Mouse (Mus musculus) gastrocnemius, postnatal 25 days (tissue): ENCODE data around the gene Aqp6. TPM values are rescaled to one million over a fixed set of nuclear protein-coding genes. Genes with fewer than 3 reads are reported as not detected.
A peak's percentile ranks its signal among the peaks of the same experiment; 100 is the strongest.

ENCODE experiments used
- DNase-seq: peaks from one replicate; pipeline ENCODE4 v3.0.0; 2022
- long read RNA-seq, 2 experiments: library from polyadenylated mRNA; stranded (forward); transcript quantifications; one replicate each; pipeline ENCODE4 v2.0.0; 2021
- total RNA-seq, 2 experiments: library from RNA; stranded (reverse); gene quantifications; 1 replicate in 1 of 2; 2 replicates in 1 of 2; pipeline ENCODE4 v1.2.3; 2021

Aqp6 gene
- total RNA-seq = not detected
- long read RNA-seq, experiment 1 = 0 reads
- long read RNA-seq, experiment 2 = 0 reads

DNA sequence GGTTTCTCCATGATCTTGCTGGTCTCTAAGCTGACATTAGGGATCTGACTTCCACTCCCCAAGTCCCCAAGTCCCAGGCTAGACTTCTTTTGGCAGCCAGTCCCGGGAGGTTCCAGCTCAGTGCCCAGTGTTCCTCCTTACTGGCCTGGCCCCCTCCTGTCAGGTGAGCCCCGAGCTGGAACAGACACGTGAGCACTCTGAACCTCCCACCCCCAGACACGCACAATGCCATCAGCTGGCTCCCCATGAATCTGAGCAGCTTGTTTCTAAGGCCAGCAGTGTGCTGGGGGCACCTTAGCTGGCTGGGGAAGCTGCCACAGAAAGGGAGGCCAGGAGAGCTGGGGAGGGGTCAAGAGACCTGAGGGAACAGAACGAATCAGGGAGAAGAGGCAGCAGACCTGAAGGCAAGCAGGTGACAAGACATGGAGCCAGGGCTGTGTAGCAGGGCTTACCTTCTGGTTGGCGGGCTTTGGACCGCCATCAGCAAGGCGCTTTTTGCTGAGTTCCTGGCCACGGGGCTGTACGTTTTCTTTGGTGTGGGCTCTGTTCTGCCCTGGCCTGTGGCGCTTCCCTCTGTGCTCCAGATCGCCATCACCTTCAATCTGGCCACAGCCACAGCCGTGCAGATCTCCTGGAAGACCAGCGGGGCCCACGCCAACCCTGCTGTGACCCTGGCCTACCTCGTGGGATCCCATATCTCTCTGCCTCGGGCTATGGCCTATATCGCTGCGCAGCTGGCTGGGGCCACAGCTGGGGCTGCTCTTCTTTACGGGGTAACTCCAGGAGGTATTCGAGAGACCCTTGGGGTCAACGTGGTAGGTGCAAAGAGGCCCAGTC lies at the start of gene Aqp6:
Gene Aqp6 (plus strand): TSS at position 415 of the 837 bp plus-strand sequence.
- no peak for DNase-seq

DNA sequence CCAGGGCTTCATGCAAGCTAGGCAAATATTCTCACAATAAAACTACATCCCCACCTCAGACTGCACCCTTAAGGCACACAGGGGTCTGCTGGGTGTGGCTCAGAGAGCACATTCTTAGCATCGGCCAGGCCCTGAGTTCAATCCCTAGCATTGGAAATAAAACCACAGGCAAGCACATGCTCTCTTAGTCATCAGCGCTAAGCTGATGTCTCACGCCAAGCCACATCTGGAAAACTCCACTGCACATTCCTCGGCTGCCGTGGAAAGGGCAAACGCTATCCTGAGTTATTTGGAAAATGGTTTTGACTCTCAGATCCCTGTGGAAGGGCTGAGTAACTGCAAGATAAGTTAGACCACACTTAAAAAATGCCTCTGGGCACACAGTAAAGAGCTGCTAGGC lies 47.4 kb upstream of the Aqp6 start:
- no peak for DNase-seq

DNA sequence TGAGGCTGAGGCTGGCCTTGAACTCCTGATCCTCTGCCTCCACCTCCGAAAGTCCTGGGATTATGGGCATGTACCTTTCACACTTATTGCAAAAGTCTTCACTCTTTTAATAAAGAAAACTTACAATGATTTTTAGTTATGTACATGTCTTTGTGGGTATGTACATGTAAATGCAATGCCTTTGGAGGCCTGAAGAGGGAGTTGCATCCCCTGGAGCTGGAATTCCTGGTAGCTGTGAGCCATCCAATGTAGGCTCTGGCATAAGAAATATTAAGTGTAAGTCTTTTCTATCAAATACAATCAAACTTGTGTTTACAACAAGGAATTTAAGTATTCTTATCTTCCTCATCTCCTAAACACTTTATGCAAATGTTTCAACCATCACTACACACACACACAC lies 42.3 kb upstream of the Aqp6 start:
- no peak for DNase-seq

DNA sequence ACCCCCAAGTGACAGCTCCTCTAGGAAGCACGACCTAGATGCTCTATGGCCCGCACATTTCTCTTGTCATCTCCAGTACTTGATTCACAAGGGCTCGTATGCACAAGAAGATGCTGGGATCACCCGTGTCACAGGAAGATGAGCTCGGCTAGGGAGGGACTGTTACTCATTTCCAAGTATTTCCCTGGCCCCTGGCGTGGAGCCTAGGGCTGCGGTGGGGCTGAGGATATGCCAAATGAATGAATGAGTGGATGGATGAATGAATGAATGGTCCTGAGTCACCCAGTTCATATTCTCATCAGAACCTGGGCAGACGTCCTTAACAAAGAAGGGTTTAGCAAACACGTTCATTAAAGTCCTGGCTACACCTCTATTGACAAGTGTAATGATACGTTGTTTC lies 41.0 kb upstream of the Aqp6 start:
- DNase-seq = no peak

DNA sequence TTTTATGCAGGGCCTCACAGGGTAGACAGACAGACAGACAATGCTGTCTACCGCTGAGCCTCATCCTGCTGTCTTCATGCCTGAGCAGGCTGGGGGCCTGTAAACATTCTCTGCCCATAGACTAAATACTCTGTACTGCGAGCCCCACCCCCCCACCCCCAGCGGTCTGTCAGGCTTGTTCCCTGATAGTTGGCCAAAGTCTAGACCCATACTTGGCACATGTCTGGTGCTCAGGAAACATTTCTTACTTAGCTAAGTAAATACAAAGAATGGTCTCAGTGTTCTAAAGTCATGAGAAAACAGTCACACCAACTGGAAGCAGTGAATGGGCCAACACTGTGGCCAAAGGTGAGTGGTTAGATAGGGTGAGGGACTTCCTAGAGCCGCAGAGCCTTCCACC lies 33.8 kb upstream of the Aqp6 start:
- DNase-seq = no peak

DNA sequence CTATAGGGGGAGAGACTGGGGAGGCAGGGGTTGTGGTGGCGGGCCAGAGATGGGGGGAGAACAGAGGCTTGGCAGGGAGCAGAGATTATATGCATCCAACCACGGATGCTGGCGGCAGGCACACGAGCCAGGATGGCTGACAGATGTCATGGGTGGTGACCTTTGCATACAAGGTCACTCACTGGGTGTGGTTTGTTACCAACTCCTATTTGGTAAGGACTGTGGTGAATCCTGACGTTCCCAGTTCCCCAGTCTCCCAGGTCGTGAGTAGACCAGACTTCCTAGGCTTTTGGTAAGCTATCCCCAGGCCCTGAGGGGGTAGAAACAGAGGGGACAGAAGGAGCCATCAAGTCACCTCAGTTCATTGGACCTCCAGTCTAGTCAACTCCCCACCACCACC lies 32.5 kb upstream of the Aqp6 start:
- no peak for DNase-seq

DNA sequence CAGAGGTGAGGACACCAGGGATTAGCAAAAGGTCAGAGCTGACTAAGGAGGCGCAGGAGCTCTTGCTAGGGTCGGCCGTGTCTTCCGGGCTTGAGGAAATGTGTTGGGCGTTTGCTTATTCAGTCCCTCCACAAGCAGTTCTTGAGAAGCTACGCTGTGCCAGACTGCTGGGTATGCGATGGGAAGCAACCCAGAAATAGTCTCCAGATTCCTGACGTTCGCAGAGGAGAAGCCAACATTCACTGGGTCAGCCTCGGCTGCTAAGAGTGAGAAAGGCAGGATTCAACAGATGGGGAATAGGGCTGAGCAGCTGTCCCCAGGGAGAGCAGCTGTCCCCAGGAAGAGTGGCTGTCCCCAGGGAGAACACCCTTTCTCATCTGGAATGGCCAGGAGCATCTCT lies 32.1 kb upstream of the Aqp6 start:
- DNase-seq = no peak

DNA sequence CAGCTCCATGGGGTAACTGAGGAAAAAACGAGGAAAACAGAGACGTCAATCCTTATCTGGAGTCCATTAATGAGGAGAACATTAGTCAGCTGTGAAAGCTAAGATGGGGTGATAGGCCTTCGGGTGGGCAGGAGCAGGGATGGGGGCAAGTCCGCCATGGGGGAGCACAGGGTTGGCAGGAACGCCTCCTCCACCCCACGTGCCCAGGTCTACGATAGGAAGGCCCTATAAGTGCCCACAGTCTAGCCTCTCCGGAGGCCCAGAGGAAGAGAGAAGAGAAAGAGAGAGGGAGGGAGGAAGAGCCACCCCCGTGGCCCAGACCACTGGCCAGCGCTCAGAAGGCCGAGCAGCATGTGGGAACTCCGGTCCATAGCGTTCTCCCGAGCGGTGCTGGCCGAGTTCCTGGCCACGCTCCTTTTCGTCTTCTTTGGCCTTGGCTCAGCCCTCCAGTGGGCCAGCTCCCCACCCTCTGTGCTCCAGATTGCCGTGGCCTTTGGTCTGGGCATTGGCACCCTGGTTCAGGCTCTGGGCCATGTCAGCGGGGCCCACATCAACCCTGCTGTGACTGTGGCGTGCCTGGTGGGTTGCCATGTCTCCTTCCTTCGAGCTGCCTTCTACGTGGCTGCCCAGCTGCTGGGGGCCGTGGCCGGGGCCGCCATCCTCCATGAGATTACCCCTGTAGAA lies 22.3 kb upstream of the Aqp6 start, which contains the start of gene Aqp2:
Gene Aqp2 (plus strand): TSS at position 254 of the 684 bp plus-strand sequence.
- DNase-seq = no peak

DNA sequence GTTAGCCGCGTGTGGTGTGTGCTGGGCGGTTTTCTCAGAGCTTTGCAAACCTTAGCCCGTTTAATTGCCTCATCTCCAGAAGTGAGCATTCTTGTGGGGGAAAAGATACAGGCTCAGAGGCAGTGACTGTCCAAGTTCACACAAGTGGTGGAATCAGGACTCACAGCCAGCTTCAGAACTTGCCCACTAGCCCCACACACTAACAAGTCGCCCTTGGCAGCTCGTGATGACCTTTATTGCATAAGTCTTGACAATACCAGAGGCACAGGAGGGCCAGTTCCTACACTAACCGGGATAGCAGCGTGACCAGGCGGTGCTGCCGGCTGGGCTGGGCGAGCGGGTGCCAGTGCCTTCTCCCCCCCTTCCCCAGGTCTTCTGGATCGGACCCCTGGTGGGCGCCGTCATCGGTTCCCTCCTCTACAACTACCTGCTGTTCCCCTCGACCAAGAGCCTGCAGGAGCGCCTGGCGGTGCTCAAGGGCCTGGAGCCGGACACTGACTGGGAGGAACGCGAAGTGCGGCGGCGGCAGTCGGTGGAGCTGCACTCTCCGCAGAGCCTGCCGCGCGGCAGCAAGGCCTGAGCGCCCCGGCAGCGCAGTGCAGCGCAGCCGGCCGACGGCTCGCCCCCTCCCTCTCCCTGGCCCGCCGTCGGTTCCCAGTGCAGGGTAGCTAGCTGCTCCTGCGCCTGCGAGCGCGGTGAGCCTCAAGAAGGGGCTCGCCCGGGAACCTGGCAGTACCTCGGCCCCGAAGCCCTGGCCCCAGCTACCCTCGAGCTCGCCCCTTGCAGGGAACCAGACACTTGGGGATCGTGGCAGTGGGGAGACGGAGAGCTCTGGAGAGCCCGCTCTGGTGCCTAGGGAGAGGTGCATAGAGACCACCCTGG lies 17.5 kb upstream of the Aqp6 start:
- no peak for DNase-seq

DNA sequence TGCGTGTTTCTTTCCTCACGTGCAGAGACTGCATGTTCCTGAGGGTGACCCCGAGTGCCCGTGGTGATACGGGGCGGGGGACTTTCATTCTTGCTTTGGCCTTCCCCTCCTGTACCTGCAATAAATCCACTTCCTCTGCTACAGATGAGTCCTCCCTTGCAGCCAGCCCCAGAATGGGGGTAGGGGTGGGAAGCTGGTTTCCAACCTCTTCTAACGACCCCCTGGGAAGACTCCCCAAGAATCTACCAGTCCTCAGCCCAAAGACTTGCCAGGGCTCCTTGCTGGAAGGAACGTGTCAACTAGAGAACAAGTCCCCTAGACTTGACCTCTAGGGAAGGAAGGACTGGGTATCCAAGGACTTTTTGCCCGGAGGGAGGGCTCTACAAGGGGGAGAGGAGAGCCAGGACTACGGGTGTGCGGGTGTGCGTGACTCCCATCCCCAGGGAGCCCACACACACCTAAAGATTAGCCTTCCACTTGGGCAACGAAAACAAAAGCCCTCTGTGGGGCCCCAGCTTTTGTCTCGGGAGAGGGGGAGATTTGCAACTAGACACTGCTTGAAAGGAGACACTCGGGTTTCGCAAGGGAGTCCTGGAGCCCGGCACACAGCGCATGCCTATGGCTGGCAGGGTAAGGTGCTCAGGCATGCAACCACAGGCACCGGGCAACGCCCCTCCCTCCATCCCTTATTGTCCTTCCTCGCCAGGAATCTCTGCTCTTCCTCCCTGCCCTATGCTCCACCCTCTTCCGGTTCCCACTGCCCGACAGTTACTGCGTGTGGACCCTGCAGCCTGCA lies 16.6 kb upstream of the Aqp6 start:
- DNase-seq = no peak

DNA sequence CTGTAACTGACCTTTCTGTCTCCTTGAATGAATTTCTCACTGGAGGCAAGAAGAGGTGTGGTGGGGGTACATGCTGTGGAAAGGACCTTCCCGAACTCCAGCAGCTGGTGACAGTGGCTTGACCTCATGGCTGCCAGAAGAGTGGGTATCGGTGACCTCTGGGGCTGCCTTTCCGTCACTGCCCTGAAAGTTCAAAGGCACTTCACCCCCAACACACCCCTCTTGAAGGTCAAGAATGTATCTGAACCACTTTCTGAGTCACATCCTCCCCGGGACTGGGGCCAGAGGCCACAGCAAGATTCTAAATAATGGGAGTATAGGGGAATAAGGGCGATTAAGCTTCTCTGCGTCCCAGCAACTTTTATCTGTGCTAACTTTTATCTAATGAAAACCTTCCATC lies 15.5 kb upstream of the Aqp6 start:
- no peak for DNase-seq

DNA sequence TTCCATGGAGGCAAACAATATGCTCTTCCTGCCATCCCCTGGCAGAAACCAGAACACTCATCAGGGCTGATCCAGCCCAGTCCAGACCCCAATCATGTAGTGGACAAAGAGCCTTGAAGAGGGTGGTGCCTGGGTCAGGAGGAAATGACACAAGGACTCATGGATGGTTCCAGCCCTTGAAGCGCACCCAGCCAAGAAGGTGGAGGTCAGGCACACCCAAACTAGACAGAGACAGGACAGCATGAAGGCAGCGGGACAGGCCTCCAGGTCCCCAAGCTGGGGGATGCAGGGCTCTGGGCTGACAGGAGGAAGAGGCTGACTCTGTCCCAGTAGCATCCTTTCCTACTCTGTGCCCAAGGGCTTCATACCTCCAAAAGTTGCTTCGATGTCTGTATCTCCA lies 14.7 kb upstream of the Aqp6 start:
- DNase-seq = no peak

DNA sequence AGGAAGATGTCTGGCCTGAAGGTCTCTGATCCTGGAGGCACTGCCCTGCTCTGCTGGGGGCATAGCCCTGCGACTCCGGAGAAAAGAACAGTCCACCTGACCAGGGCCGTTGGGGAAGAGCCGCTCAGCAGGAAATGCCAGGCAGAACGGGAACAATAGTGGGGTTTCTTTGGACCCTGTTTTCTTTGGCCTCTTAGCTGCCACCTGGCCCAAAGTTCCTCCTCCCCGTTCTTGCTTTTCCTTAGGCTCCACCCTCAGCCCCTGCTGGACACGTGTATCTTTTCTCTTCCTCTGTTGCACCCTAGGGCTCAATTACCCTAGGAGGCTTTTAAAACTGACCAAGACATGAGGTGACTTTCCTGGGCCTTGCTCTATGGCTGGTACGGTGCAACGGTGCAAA lies 12.0 kb upstream of the Aqp6 start:
- no peak for DNase-seq

DNA sequence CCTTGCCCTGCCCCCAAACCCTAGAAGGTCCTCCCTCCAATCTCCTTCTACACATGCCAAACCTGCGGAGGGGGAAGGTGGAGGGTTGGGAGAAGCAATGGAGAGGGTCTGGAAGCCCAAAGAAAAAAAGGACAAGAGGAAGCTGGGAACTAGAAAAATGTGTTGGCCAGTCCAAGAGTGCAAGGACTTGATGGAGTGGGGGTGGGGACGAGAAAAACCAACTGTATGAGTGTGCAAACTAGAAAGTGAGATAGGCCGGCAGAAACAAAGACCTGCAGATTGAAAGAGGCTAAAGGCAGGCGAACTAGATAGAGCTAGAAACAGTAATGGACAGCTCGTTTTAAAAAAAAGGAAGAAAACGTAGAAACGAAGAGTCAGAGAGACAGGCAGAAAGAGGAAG lies 11.5 kb upstream of the Aqp6 start:
- no peak for DNase-seq

DNA sequence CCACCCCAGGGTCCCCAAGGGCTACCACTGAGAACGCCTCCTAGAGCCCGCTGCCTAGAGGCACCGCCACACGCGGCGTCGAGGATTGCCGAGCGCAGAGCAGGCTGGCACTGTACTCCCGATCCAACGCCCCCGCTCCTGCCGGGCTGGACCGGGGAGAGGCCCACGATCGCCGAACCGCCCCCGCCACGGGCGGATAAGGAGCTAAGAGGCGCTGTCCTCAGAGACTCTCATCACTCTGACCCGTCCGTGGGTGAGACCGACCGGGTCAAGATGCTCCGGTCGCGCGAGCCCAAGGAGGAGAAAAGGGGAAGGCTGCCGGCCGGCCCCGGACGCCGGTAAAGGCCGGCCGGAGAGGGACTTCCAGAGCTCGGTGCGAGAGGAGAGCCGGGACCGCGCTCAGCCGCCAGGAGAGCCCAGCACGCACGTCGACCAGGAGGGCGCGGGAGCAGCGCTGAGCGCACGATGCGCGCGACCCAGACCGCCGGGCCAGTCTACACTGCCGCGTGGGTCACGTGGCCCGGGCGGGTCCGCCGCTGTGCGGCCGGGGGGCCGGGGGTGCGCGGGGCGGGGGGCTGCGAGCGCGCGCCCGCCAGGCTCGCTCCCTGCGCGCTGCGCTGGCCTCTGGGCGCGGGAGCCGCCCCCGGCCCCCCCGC lies 10.6 kb upstream of the Aqp6 start, which contains the start of gene Aqp5:
Gene Aqp5 (plus strand): TSS at position 354 of the 656 bp plus-strand sequence.
- DNase-seq = no peak

DNA sequence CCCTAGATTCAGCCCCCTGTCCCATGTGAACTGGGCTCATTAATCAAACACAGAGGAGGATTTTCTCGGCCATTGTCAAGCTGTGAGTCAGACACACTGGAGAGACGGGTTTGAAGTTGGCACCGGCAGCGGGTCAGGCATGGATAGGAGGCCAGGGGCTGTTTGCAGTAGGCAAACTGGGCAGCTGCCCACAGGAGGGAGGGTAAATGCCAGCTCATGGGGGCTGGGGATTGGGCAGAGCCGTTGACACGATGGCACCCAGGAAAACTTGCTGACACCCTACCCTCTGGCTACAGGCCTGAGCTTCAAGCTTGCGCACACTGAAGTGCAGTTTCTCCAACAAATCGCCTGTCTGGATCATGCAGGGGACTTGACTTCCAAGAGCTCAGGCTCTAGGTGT lies 9.0 kb upstream of the Aqp6 start:
- DNase-seq = no peak

DNA sequence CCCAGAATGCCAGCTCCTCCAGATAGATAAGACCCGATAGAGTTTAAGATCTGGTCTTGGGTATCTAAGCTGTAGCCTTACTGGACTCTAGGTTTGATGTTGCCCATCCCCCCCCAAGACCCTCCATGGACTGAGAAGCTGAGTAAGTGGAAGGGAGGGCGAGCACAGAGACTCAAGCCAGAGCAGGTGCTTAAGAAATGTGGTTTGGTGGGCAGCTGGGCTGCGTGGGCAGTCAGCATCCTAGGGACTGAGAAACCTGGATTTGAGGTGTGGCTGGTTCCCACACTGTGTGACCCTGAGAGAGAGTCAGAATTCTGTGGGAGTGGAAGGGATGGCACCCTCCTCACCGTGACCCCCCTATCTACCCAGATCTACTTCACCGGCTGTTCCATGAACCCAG lies 8.3 kb upstream of the Aqp6 start:
- no peak for DNase-seq

DNA sequence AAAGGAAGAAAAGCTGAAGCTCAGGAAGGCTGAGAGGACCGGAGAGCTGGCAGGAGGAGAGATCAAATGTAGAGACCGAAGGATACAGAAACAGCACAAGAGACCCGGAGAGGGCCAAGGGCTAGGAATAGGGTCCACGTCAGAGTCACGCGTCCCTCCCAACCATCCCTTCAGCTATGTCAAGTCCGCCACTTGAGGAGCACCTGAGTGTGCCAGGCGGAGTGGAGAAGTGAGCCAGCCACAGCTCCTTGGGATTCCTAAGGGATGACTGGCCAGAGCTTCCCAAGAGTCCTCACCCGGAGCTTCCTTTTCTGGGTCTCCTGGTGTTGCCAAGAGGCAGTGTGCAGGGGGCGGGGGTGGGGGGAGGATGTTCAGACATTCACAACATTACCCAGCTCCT lies 6.2 kb upstream of the Aqp6 start:
- DNase-seq = no peak

DNA sequence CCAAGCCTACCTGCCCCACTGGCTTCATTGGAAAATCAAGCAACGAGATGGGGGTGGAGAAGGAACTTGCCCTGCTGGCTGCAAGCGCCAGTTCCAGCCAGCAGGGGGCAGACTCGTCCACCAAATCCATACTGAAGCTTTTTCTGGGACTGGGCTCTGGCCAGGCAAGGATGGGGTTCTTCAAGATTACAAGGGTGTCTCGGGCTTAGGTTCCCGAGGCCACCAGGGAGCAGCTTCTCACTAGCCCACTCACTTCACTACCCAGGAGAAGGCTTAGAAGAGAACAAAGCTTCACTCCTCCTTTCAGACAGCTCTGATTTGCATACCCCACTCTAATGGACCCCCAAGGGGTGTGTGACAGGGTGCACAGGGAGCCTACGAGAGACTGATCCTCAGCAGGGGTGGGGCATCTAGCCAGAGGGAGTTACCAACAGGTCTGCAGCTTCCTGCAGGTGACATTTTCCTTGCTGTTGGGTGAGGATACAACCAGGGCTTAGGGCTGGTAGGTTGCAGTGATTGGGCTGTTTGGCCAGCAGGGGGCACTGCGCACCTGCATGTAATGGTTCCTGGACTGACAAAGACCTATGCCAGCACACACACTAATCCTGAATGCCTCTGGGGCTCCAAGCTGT lies 5.0 kb upstream of the Aqp6 start:
- peak; percentile 73 for DNase-seq

DNA sequence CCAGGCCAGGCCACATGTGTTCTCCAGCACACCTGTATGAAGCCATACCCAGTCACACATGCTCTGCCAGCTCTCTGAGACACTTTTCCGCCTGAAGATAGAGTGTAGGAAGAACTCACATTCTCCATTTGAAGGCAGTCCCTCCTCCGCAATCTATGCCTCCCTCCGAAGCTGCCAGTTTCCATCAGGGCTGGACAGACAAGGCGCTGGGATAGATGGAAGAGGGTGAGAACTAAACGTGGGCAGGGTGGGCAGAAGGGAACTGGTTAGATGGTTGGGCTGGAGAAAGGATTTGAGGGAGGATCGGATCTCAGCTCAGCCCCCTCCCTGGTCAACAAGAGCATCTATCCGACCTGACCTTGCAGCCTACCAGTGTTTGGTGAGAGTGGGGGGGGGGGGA lies 4.4 kb upstream of the Aqp6 start:
- no peak for DNase-seq

DNA sequence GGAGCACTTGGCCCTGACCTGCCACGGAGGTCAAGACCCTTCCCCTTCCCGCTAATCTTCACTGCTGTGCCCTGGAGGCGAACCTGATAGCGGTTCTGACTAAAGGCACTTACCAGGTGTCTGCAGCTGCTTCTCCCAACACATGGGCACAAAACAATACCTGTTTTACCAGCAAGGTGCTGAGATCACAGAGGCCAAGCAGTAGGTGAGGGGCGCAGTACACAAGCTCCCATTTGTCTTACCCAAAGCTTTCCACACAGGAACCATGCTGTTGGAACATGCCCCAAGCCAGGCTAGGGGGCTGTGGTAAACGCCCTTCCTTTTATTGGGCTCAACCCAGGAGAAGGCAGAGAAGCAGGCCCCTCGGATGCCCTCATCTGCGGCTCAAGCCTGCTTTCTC lies 3.6 kb upstream of the Aqp6 start:
- no peak for DNase-seq
